Mouse (Mus musculus) adrenal gland, adult 8-10 months (tissue): ENCODE measurements around the gene Gzmm. TPM values are rescaled to one million over a fixed set of nuclear protein-coding genes. Genes with fewer than 3 reads are reported as not detected.
A peak's percentile ranks its signal among the peaks of the same experiment; 100 is the strongest.
"Not testable (repeated sequence)": the region's sequence is repeated elsewhere in the genome, so short reads cannot be mapped to it uniquely, and the experiment has no call there.

ENCODE experiments used
- DNase-seq: peaks from one replicate; pipeline ENCODE4 v3.0.0; 2022
- total RNA-seq, 4 experiments: library from RNA; stranded (reverse); gene quantifications; 2 replicates each; pipeline ENCODE4 v1.2.4; 2022

Gzmm gene
- total RNA-seq, 4 experiments from 2014 or later, result 1.2 to 2.2 (median 1.7) TPM

- peak; percentile 100 for DNase-seq
Observed at GRCm38 (mm10) chr10:79681591-79682245, 7.1 kb upstream of the Gzmm start, which contains the start of gene Cdc34. Cdc34 (plus strand) TSS chr10:79682195.

GRCm38 (mm10) chr10:79682551-79682915 is 6.3 kb upstream of the Gzmm start:
- DNase-seq, result peak; percentile 63

GRCm38 (mm10) chr10:79682916-79683582 is 5.8 kb upstream of the Gzmm start:
- no peak for DNase-seq

- no peak for DNase-seq
Observed at GRCm38 (mm10) chr10:79683726-79684640, 4.8 kb upstream of the Gzmm start.

- DNase-seq, result no peak
Observed at GRCm38 (mm10) chr10:79684770-79685600, 3.8 kb upstream of the Gzmm start.

GRCm38 (mm10) chr10:79686219-79686618 is 2.6 kb upstream of the Gzmm start:
- DNase-seq, result no peak

GRCm38 (mm10) chr10:79686691-79687090 is 2.1 kb upstream of the Gzmm start:
- DNase-seq, result no peak

GRCm38 (mm10) chr10:79687513-79687912 is 1.3 kb upstream of the Gzmm start:
- DNase-seq, result no peak

GRCm38 (mm10) chr10:79689178-79689577 is 358 bp downstream of the Gzmm start:
- DNase-seq, result no peak

- no peak for DNase-seq
Observed at GRCm38 (mm10) chr10:79691986-79692548, 3.2 kb downstream of the Gzmm start.

- no peak for DNase-seq
Observed at GRCm38 (mm10) chr10:79693580-79694378, 5.0 kb downstream of the Gzmm start.

GRCm38 (mm10) chr10:79694379-79694655 is 5.5 kb downstream of the Gzmm start:
- DNase-seq, result no peak

- no peak for DNase-seq
Observed at GRCm38 (mm10) chr10:79695231-79696128, 6.7 kb downstream of the Gzmm start.

- DNase-seq, result no peak
Observed at GRCm38 (mm10) chr10:79696129-79696651, 7.4 kb downstream of the Gzmm start.

GRCm38 (mm10) chr10:79697916-79698315 is 9.1 kb downstream of the Gzmm start:
- no peak for DNase-seq

GRCm38 (mm10) chr10:79698459-79698858 is 9.6 kb downstream of the Gzmm start:
- DNase-seq, result no peak

- no peak for DNase-seq
Observed at GRCm38 (mm10) chr10:79700676-79701075, 11.9 kb downstream of the Gzmm start.

GRCm38 (mm10) chr10:79701443-79702129 is 12.8 kb downstream of the Gzmm start:
- DNase-seq, result no peak

GRCm38 (mm10) chr10:79702970-79703369 is 14.2 kb downstream of the Gzmm start:
- not testable (repeated sequence) for DNase-seq
